Mouse (Mus musculus): ENCODE data around the gene Rnf10.
"Not testable (repeated sequence)": the region's sequence is repeated elsewhere in the genome, so short reads cannot be mapped to it uniquely, and the experiment has no call there.

GRCm38 (mm10) chr5:115302190-115302589 is 29.5 kb upstream of the Rnf10 start:
- TF ChIP-seq EP300 (IDR thresholded peaks at IDR 0.05; ENCODE audit: insufficient read depth, low read depth, low read length); POLR2A (IDR thresholded peaks at IDR 0.05; ENCODE audit: insufficient read depth, low read length); CTCF (IDR thresholded peaks at IDR 0.05; ENCODE audit: low read depth, low read length): not testable (repeated sequence)
